Mouse (Mus musculus) stomach, embryonic 16.5 days (tissue): ENCODE measurements at regions not wholly inside any gene's neighbourhood (a gene's known extent, or its start where the extent isn't known, plus 50 kb on each side); places are given as distances from the start of the nearest gene placed in this dataset.

Source experiments
- ATAC-seq: fragments of 200-750 bp; cut with Nextera tagmentation; 2 replicates; pipeline ENCODE4 v1.8.0; 2017; ENCODE audit warnings: moderate number of reproducible peaks, moderate TSS enrichment; ENCODE audit not compliant: insufficient read depth, low FRiP score
- H3K27ac ChIP-seq: fragments of 300-500 bp; sonication (generic); 2 replicates; pipeline ENCODE4 v1.5.1; 2014; ENCODE audit warnings: low read length
- H3K27me3 ChIP-seq: fragments of 300-500 bp; sonication (generic); 2 replicates; pipeline ENCODE4 v1.6.1; 2014; ENCODE audit warnings: low read length, control low read depth, mixed read lengths; ENCODE audit not compliant: control insufficient read depth, insufficient read depth
- H3K36me3 ChIP-seq: fragments of 300-500 bp; sonication (generic); 2 replicates; pipeline ENCODE4 v1.6.1; 2014; ENCODE audit warnings: low read length; ENCODE audit not compliant: control insufficient read depth, insufficient read depth
- H3K4me1 ChIP-seq: fragments of 300-500 bp; sonication (generic); 2 replicates; pipeline ENCODE4 v1.6.1; 2014; ENCODE audit warnings: low read length, control low read depth, mixed read lengths; ENCODE audit not compliant: control insufficient read depth, insufficient read depth
- H3K4me2 ChIP-seq: fragments of 300-500 bp; sonication (generic); 2 replicates; pipeline ENCODE4 v1.6.1; 2014; ENCODE audit warnings: low read depth, low read length, mixed read lengths
- H3K4me3 ChIP-seq: fragments of 300-500 bp; sonication (generic); replicated peaks from 2 replicates; pipeline ENCODE4 v1.5.1; 2014; ENCODE audit warnings: mild to moderate bottlenecking, low read length
- H3K9ac ChIP-seq: fragments of 300-500 bp; sonication (generic); 2 replicates; pipeline ENCODE4 v1.6.1; 2014; ENCODE audit warnings: low read length
- H3K9me3 ChIP-seq: fragments of 300-500 bp; sonication (generic); replicated peaks from 2 replicates; pipeline ENCODE4 v1.6.1; 2016; ENCODE audit warnings: low read length, control low read depth; ENCODE audit not compliant: control insufficient read depth
- WGBS: fragments of 180-500 bp; shearing (Covaris S2); extraction: QIAGEN DNeasy Blood & Tissue Kit; methylation state at CpG from one replicate; pipeline ENCODE4 v1.1.7; 2014; 5-methylcytosine and 5-hydroxymethylcytosine counted together

- 63% methylated on average over 7 of the region's 7 CpGs for WGBS
- H3K9ac ChIP-seq, result no peak overlapping the region
- no peak overlapping the region for H3K4me3 ChIP-seq
- no peaks in the 10 kb centered on the region for H3K36me3 ChIP-seq
- H3K9me3 ChIP-seq, result no peaks in the 10 kb centered on the region
- peaks cover 6% of the 10 kb centered on the region; the same call in 1 of the 2 replicates for H3K4me1 ChIP-seq
- no peak overlapping the region for H3K4me2 ChIP-seq
- H3K27me3 ChIP-seq, result no peaks in the 10 kb centered on the region
- H3K27ac ChIP-seq, result no peak overlapping the region
- no peak for ATAC-seq
Observed at GRCm38 (mm10) chr2:78655156-78655855, 212.6 kb upstream of the Ube2e3 start.

DNA sequence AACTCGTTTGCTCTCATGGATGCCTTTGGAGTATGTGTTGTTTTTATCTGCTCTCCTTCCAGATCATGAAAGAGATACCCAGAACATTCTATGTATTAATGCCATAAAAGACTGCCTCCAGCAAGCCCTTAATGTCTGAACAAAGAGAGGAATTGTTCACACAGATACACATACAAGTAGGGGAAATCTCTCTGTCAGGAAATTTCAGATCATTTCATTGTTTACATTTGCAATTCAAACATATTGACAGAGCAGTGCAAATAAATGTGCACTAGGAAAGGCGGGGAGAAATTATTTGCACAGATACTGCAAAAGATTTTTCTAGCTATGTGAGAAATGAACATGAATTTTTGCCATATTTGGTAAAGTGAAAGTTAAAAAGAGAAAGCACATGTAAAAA, 216.4 kb upstream of the Ube2e3 start:
- Histone ChIP-seq H3K4me2 (0 out of 2 replicates have a peak overlapping the region, but pooled peaks have one; percentile 15), H3K4me3 (no peak overlapping the region), H3K27me3 (no peaks in the 10 kb centered on the region), H3K9ac (no peak overlapping the region), H3K27ac (no peak overlapping the region), H3K36me3 (no peaks in the 10 kb centered on the region), H3K9me3 (no peaks in the 10 kb centered on the region), H3K4me1 (peaks cover 6% of the 10 kb centered on the region; the same call in 1 of the 2 replicates)
- ATAC-seq, result peak; percentile 50; the same call in 1 of the 2 replicates
- WGBS, result 21% methylated on average over 2 of the region's 2 CpGs

- H3K27ac ChIP-seq, result no peak overlapping the region
- H3K36me3 ChIP-seq, result no peaks in the 10 kb centered on the region
- H3K9me3 ChIP-seq, result no peaks in the 10 kb centered on the region
- no peak overlapping the region for H3K9ac ChIP-seq
- H3K4me2 ChIP-seq, result no peak overlapping the region
- WGBS, result 63% methylated on average over 6 of the region's 6 CpGs
- no peaks in the 10 kb centered on the region for H3K27me3 ChIP-seq
- no peak overlapping the region for H3K4me3 ChIP-seq
- no peaks in the 10 kb centered on the region for H3K4me1 ChIP-seq
- ATAC-seq, result no peak
Observed at GRCm38 (mm10) chr2:78640361-78640760, 227.6 kb upstream of the Ube2e3 start.

- Histone ChIP-seq H3K36me3 (no peaks in the 10 kb centered on the region), H3K9me3 (no peaks in the 10 kb centered on the region), H3K4me1 (no peaks in the 10 kb centered on the region), H3K27ac (no peak overlapping the region), H3K4me2 (no peak overlapping the region), H3K4me3 (no peak overlapping the region), H3K27me3 (no peaks in the 10 kb centered on the region), H3K9ac (no peak overlapping the region)
- WGBS, result 75% methylated on average over 4 of the region's 4 CpGs
- ATAC-seq, result no peak
Observed at GRCm38 (mm10) chr2:78625264-78625663, 242.7 kb upstream of the Ube2e3 start.

- H3K27ac ChIP-seq, result no peak overlapping the region
- no peaks in the 10 kb centered on the region for H3K4me1 ChIP-seq
- no peaks in the 10 kb centered on the region for H3K27me3 ChIP-seq
- H3K4me3 ChIP-seq, result no peak overlapping the region
- H3K36me3 ChIP-seq, result no peaks in the 10 kb centered on the region
- H3K9me3 ChIP-seq, result no peaks in the 10 kb centered on the region
- H3K9ac ChIP-seq, result no peak overlapping the region
- ATAC-seq, result no peak
- no peak overlapping the region for H3K4me2 ChIP-seq
Observed at GRCm38 (mm10) chr2:78606388-78606787, 261.5 kb upstream of the Ube2e3 start.

DNA sequence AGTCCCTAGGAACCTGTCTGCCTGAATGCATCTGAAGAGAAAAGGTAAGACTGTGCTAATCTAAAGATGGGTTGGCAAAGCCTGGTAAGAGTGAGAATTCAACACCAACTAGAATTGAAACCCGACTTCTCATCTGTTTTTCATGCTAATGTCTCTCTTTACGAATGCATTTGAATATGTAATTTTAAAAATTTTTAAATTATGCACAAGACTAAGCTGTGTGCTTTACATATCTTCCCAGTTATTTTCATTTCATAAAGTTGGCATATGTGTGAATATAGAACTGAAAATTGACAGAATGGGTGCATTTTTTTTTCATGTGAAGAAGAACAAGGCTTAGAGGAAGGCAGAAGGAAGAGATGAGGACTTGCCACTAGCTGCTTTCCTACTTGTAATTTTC, 267.2 kb upstream of the Ube2e3 start:
- no peak for ATAC-seq
- Histone ChIP-seq H3K9ac (no peak overlapping the region), H3K9me3 (no peaks in the 10 kb centered on the region), H3K4me3 (no peak overlapping the region), H3K27ac (no peak overlapping the region), H3K36me3 (no peaks in the 10 kb centered on the region), H3K4me1 (no peaks in the 10 kb centered on the region), H3K4me2 (no peak overlapping the region), H3K27me3 (no peaks in the 10 kb centered on the region)
- WGBS, result 86% methylated on average over 2 of the region's 2 CpGs

DNA sequence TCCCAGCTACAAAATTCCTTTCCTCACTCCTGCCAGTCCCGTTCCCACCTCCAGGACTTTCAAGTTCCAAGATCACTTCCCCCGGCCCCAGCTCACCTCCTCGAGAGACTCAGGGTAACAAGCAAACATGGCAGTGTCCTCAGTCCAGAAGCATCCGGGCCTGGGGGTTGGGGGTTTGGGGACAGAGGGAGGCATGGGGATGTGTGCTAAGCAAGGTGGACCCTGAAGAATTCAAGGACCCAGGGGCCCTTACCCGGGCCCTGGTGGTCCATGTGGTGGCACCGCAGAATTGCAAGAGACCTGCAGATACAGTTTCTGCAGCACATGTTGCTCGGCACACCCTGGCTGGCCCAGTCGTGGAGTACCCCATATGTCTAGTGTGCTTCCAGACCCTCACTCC, 269.9 kb upstream of the Ube2e3 start:
- Histone ChIP-seq H3K9ac (no peak overlapping the region), H3K9me3 (no peaks in the 10 kb centered on the region), H3K4me2 (no peak overlapping the region), H3K27me3 (no peaks in the 10 kb centered on the region), H3K36me3 (no peaks in the 10 kb centered on the region), H3K27ac (no peak overlapping the region), H3K4me3 (no peak overlapping the region), H3K4me1 (no peaks in the 10 kb centered on the region)
- no peak for ATAC-seq
- 89% methylated on average over 8 of the region's 8 CpGs for WGBS

- no peak overlapping the region for H3K4me2 ChIP-seq
- no peak overlapping the region for H3K9ac ChIP-seq
- WGBS, result 54% methylated on average over 2 of the region's 2 CpGs
- no peak overlapping the region for H3K4me3 ChIP-seq
- no peak for ATAC-seq
- no peak overlapping the region for H3K27ac ChIP-seq
- no peaks in the 10 kb centered on the region for H3K27me3 ChIP-seq
- no peaks in the 10 kb centered on the region for H3K36me3 ChIP-seq
- H3K9me3 ChIP-seq, result no peaks in the 10 kb centered on the region
- no peaks in the 10 kb centered on the region for H3K4me1 ChIP-seq
Observed at GRCm38 (mm10) chr2:78596251-78596650, 271.7 kb upstream of the Ube2e3 start.

- no peaks in the 10 kb centered on the region for H3K36me3 ChIP-seq
- H3K9ac ChIP-seq, result no peak overlapping the region
- 28% methylated on average over 6 of the region's 6 CpGs for WGBS
- H3K27me3 ChIP-seq, result no peaks in the 10 kb centered on the region
- H3K4me1 ChIP-seq, result no peaks in the 10 kb centered on the region
- no peak overlapping the region for H3K27ac ChIP-seq
- no peak overlapping the region for H3K4me2 ChIP-seq
- H3K4me3 ChIP-seq, result no peak overlapping the region
- no peaks in the 10 kb centered on the region for H3K9me3 ChIP-seq
- ATAC-seq, result no peak
Observed at GRCm38 (mm10) chr2:78580013-78580412, 287.9 kb upstream of the Ube2e3 start.
